Mouse (Mus musculus) cortical plate, adult 2 months (tissue): ENCODE data around the gene Sdhb.

ENCODE experiments used
- CTCF ChIP-seq: fragments of 200-500 bp; IDR thresholded peaks from 2 replicates; pipeline ENCODE4 v1.5.1; 2011; ENCODE audit warnings: mild to moderate bottlenecking, control low read depth, low read length; ENCODE audit not compliant: insufficient read depth; ENCODE audit errors: extremely low read depth
- POLR2A ChIP-seq: fragments of 200-500 bp; IDR thresholded peaks from 2 replicates; pipeline ENCODE4 v1.6.1; 2011; ENCODE audit warnings: mild to moderate bottlenecking, low read length, control low read depth; ENCODE audit not compliant: insufficient read depth; ENCODE audit errors: extremely low read depth

DNA sequence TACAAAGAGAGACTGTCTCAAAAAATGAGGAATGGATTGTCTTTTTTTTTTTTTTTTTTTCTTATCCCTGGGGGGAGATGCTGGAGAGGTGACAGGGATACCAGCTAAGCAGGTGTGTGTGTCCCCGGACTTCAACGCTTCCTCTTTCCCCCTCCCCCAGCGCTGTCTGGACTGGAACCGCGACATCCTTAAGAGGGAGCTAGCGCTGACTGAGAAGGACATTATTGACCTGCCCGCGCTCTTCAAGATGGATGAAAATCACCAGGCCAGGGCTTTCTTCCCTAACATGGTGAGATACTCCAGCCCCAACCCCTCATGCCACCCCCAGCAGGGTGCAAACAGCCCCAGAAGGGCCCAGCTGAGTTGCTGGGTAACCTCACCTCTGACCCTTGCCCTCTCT, 12.0 kb upstream of the Sdhb start:
- TF ChIP-seq CTCF (no peak), POLR2A (no peak)
